Mouse (Mus musculus): Measurements from ENCODE around the gene Adcy5. TPM values are rescaled to one million over a fixed set of nuclear protein-coding genes. Genes with fewer than 3 reads are reported as not detected.

Adcy5 gene
- total RNA-seq (2023), result under 1 TPM; 0.09 to 0.11 TPM

DNA sequence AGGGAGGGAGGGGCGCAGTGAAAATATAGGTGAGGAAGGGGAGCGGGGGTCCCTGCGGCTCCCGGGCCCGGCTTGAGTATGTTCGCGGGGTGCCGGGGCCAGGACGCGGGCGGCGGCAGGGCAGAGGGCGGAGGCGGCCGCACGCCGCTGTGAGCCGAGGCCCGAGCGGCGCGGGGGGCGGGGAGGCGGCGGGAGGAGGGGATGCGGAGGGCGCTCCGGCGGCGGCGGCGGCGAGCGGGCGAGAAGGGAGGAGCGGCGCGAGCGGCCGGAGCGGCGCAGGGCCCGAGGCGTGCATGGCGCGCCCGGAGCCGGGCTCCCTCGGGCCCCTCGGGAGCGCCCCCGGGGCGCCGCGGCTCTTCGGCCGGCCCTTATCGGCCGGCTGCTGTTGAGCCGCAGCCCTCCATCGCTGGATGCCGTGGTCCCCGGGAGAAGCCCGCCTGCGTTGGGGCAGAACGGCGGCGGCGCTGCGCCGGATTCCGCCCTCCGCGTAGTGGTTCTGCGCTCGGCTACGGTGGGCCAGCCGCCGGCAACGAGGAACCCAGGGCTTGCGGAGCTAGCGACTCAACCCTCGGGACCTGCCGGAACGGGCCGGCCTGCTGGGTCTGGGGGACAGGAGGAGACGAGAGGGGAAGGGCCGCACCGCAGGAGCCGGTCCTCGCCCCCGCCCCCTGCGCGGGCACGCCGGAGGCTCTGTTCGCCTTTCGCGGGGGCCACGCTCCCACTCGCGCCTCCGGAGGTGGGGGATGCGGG, at the start of gene Adcy5:
TSS of gene Adcy5 (plus strand) at position 237 of the 750 bp plus-strand sequence.

Other genes with a start within 250 kb of the Adcy5 start
- gene Hacd2, start 132.4 kb upstream of the Adcy5 start, total RNA-seq (2023), result 10 to 100 TPM; 40.0 to 45.1 TPM
- 1 to 10 TPM; 3.0 to 4.6 TPM for gene Sec22a, start 209.0 kb downstream of the Adcy5 start, total RNA-seq (2023)